Mouse (Mus musculus): ENCODE data around the gene Gm340.

DNA sequence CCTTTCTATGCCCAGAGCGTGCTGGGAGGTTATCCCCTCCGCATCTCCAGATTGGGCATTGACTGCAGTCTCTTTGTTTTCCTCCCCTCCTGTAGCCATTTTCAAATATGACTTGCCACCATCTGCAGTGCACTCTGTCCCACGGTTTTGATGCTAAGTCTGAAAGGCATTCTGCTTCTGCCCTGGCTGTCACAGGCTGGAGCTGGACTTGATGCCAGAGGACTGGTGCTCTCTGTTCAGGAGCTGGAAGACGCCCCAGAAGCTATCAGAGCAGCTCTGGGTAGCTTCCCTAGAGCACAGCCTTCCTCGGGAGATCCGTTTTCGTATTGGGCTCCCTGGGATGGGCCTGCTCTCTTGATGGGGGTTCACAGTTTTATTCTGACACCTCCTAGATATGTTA lies 6.9 kb downstream of the Gm340 start:
- TF ChIP-seq BHLHE40 (IDR thresholded peaks at IDR 0.05; ENCODE audit: low read depth, low read length) (no peak), HCFC1 (IDR thresholded peaks at IDR 0.05; ENCODE audit: low read depth, low read length) (no peak)
